Mouse (Mus musculus): ENCODE results near the gene Igdcc4.
"Not testable (repeated sequence)": the region's sequence is repeated elsewhere in the genome, so short reads cannot be mapped to it uniquely, and the experiment has no call there.

Gene Igdcc4

GRCm38 (mm10) chr9:65100991-65101685 is at the start of gene Igdcc4:
TSS of gene Igdcc4 (plus strand) at chr9:65101486.
- DNase-seq, result no peak

DNA sequence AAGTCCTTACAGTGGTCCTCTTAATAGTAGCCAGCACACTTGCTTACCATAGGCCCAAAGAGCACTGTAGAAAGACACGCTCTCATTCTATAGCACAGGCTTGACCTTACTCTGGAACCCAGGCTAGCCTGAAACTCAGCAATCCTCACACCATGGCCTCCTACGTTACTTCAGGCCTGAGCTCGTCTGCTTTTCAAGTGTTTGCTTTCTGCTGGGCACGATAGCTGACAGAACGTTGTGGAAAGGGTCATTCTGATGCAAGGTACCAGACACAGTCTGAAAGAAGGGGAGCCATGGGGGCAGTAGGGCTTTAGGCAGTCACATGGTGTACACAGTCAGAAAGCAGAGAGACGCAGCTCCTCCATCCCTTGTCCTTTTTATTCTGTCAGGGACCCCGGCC is 37.0 kb upstream of the Igdcc4 start:
- DNase-seq, result no peak

- DNase-seq, result no peak
Observed at GRCm38 (mm10) chr9:65070587-65070986, 30.7 kb upstream of the Igdcc4 start.

GRCm38 (mm10) chr9:65073555-65073954 is 27.7 kb upstream of the Igdcc4 start:
- peak; percentile 31 to 40 for DNase-seq

GRCm38 (mm10) chr9:65074251-65074650 is 27.0 kb upstream of the Igdcc4 start:
- peak; percentile 40 to 47 for DNase-seq

GRCm38 (mm10) chr9:65074855-65075493 is 26.3 kb upstream of the Igdcc4 start:
- peak; percentile 73 to 78 for DNase-seq

DNA sequence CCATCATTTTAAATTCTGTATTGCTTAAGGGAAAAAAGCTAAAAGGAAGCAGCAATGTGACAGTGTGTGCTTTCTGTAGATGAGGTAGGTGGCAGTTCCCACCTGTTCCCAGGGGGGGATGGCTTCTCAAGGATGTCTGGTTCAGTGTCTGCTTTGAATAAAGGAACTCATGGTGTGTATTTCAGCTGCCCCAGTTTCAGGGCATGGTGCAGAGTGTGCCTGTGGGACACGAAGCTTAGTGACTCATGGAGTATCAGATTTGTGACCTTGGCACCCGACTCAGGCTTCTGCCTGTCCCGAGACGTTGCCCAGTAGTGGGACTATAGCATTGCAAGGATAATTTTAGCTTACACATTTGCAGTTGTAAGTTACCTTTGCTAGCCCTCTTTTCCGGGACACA is 23.8 kb upstream of the Igdcc4 start:
- DNase-seq, result peak in 1 of 2 experiments; percentile 7

- DNase-seq, result not testable (repeated sequence)
Observed at GRCm38 (mm10) chr9:65080141-65080540, 21.1 kb upstream of the Igdcc4 start.

DNA sequence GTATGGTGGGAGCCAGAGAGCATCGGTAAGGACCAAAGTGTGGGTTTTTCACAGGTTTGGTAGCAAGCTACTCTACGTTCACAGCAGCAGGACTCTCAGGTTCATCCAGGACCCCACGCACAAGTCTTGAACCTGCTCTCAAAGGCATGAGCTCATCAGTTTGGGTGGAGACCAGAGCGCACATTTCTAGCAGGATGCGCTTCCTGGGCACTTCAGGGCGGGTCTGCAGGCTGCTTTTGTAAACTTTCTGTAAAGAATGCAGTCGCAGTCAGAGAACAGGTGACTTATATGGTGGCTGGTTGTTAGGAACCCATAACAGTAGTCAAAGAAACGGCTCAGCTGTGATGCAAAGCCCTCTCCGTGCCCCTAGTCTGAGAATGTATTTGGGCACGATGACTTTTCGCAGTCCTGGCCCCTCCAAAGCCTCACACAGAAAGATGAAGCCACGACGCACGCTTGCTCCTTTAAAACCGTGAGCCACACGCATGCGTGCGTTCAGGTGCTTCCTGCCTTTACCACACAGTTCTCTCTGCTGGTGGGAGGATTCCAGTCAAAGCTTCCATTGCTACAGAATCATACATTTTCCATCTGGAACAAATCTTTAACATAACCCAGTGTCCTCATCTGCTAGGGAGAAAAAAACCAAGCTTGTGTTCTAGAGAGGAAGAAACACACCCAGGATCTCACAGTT is 18.1 kb upstream of the Igdcc4 start:
- DNase-seq, result no peak

- DNase-seq, result no peak
Observed at GRCm38 (mm10) chr9:65084198-65084807, 17.0 kb upstream of the Igdcc4 start.

DNA sequence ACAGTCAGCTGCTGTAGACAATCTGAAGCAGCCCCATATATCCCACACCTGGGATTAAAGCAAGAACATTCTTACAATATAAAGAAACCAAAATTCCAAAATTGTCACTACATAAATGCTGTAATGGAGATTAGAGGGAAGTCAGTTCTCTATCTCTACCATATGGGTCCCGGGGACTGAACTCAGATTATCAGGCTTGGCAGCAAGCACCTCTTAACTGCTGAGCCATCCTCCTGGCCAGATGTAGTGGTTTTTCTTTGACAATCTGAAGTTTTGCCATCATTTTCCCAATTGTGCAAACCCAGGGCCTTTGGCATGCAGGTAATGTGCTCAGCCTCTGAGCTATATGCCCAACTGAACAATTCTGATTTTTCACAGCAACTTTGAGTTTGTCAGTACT is 16.0 kb upstream of the Igdcc4 start:
- no peak for DNase-seq

- DNase-seq, result no peak
Observed at GRCm38 (mm10) chr9:65086801-65087200, 14.5 kb upstream of the Igdcc4 start.

DNA sequence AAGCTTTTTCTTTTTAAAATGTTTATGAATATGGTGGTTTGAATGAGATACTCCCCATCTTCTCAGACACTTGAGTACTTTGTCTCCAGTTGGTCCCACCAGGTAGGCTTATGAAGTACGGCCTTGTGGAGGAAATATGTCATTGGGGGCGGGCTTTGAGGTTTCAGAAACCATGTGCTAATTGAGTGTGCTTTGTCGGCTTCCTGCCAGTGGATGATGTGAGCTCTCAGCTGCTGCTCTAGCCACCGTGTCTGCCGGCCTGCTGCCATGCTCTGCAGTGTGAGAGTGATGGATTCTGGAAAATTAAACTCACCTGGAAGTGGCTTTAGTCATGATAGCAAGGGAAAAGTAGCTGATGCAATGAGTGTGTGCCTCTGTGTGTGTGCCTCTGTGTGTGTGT is 13.8 kb upstream of the Igdcc4 start:
- DNase-seq, result peak; percentile 55 to 66

DNA sequence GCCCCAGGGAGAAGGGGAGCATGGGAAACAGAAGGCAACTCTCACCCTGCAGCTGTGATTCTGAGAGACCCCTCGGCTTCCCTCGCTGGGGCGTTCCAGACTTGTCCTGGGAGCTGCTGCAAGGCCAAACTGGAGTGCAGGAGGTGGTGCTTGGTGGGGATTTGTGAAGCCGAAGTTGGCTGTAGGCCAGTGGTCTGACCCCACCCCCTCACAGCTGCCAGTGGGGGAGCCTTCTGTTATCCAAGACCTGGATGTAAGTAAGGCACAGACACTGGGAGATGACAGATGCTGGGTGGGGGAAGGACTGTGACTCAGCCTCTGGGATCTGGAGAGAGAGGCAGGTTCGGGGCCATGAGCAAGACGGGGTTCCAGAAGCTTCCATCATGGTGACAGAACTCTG is 7.0 kb upstream of the Igdcc4 start:
- DNase-seq, result no peak

DNA sequence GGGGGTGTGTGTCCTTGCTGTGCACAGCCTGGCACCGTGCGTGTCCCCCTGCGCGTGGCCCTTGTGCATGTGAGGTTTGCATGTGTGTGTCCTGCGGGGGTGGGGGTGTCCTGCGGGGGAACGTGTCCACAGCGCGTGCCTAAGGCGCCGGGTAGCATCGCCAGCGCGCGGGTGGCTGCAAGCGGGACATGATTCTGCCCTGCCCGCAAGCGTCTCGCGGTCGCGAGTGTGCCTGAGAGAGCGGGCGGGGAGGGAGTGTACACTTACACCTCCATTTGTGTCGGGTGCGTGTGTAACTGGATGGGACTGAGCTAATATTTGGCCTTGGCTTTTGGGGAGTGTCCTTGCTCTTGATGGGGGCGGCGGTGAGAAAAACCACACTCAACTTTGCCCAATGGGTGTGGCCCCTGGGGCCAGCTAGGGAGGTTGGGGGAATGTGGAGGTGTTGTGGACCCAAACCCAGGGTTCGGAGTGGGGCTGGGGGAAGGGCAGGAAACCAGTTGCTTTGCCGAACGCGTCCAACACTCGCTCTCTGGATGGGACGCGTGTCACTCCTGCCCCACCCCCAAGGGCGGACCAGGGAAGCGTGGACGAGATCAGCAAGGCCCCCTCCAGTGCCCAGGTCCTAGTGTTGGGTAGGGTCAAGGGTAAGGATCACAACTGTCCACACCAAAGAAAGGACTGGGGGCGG is 545 bp downstream of the Igdcc4 start:
- DNase-seq, result peak in 1 of 2 experiments; percentile 21

GRCm38 (mm10) chr9:65102377-65103172 is 1.3 kb downstream of the Igdcc4 start:
- no peak for DNase-seq

DNA sequence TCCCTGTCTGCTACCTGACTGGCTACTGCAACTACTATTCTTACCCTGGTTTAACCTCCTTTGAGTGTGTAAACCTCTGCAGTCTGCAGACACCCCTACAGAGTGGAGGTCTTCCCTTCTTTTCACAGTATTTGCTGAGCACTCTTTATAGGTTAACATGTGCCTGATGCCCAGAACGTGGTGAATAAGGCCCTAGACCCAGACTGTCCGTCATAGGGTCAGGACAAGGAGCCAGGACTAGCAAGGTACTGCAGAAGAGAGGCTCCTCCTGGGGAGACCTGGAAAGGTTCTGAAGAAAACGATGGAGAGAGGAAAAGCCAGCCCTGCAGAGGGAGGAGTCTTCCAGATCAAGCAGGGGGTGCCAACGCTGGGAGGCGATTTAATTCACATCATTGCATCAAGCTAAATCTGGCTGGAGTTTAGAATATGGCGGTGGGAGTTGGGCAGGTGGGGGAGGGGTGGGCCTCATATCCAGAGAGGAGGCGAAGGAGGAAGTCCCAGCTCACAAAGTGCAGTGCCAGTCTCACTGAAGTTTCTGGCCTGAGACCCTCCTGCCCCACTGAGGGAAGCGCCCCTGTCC is 2.0 kb downstream of the Igdcc4 start:
- no peak for DNase-seq

DNA sequence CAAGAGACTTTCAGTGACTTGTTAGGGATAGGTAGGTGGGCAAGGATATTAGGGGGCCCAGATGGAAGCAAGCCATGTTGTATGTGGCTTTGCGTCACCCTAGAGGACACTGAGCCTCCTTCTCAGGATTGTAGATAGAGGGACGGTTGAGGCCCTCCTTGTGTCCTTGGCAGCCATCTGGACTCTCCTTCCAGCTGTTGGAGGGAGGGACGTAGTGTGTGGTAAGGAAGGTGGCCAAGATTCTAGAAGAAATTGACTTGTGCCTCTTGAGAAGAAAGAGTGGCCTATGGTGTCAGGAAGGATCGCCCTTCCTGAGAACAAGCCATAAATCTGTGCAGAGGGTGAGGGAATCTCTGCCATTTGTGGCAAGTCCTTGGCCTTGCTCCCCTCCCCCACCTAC is 5.5 kb downstream of the Igdcc4 start:
- no peak for DNase-seq

DNA sequence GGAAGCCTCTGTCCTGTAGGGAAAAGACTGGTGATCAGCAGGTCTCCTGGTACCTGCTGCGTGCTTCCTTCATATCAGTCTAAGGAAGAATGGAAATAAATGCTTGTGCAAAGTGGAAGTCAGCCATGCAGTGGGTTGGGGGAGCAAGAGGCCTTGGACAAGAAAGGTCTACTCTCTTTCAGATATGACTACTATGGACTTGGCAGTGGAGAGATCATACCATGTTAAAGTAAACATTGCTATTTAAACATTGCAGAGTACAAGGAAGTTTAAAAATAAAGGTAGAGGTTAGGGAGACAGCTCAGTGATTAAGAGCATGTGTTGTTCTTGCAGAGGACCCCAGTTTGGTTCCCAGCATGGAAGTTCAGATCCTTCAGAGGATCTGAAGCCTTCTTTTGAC is 6.6 kb downstream of the Igdcc4 start:
- DNase-seq, result no peak

DNA sequence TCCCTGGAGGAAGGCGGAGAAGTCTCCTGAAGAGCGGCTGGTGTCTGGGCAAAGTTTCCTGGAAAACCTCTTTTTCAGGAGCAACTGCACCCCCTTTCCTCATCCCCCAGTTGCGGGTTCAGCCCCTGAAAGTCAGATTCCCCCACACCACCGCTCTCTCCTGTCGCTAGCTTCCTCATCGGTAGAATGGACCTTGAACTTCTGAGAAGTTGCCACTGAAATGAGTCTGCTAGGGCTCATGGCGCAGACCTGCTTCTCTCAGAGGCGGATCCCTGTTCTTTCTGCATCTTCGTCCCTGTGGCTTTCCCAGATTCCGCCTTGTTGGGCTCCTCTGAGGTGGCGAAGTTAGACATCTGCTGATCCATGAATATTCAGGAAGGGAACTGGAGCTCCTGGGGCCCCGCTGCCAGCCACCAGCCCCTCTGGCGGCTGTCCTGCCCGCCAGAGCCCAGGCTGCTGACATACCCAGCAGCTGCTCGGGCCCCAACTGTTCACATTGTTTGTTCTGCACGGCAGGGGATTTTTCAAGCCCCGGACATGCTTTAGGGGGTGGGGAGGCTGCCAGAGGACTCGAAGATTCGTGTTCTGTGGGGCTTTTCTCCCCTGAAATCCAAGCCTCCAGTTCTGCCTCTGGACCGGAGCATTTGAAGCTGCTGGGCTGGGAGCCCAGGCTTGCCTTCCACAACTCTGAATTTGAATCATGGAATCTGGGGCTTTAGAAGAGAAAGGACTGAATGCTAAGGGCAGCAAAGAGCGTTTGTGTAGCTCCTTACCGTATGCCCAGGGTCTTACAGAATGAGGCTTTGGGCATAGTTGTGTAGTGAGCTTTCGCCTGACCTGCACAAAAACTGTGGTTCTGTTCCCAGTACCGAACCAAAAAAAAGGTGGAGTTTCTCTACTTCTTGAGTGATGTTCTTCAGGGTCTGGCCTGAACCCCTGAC is 8.1 kb downstream of the Igdcc4 start:
- no peak for DNase-seq

DNA sequence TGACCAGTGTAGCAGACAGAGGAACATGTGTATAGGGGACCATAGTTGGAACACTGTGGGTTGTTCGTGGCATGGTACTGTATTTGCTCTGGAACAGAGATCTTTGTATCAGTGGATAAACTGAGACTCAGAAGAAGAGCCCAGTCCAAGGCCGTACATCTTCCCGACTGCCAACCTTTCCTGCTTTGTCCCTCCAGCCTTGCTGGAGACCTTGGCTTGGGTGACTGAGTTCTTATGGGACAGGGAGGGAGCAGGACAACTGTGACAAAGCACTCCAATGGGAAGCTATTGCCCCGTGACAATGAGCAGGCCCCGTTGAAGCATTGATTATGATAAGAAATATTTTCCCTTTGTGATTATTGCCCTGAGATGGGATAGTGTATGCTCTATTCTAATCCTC is 10.4 kb downstream of the Igdcc4 start:
- DNase-seq, result no peak

All from B cell, adult 2 months (primary cell).